Comparison of ENCODE assay signal across 10 mouse cellular contexts in genomic region chr5:35137510-35138182, GRCm38 (mm10). TPM values are rescaled to one million over a fixed set of nuclear protein-coding genes. Genes with fewer than 3 reads are reported as not detected.
DNase-seq lines count a peak whose midpoint lies in the region; TF ChIP-seq lines count a peak whose summit lies in the region.
"Had no signal": no experiment of that assay in that cellular context is flagged by ENCODE, and none has a peak within 500 bp of the region (broad histone marks: within the 10 kb centered on the region; RNA-seq: fewer than 3 reads in every experiment).

No protein-coding gene starts in this region.

- no peak overlapping the region for H3K4me3 ChIP-seq in left cerebral cortex, adult 2 months
- H3K4me3 ChIP-seq: embryonic facial prominence, embryonic 13.5 days; kidney, embryonic 15.5 days had no signal

- H3K27ac ChIP-seq in left cerebral cortex, adult 2 months, result peak overlapping the region; percentile 76
- H3K27ac ChIP-seq: embryonic facial prominence, embryonic 13.5 days; kidney, embryonic 15.5 days had no signal

- no peak for TF ChIP-seq CTCF in left cerebral cortex, adult 2 months (IDR thresholded peaks at IDR 0.05)

- DNase-seq in cerebellum, adult 11-12 months, result peak; percentile 67
- no peak for DNase-seq in cerebellum, adult 11 months
- peak; percentile 7 for DNase-seq in retina, postnatal 1 day
- DNase-seq in retina, embryonic 14.5 days (ENCODE audit: low spot score), result no peak
- peak; percentile 74 to 88 for DNase-seq in left cerebral cortex, adult 2 months (ENCODE audit: extremely low spot score in 1 of 2, low spot score in 2 of 2)
- no peak for DNase-seq in adipocyte (ENCODE audit: low spot score)
- no peak for DNase-seq in urinary bladder, postnatal 10 days (ENCODE audit: low spot score)
- no peak for DNase-seq in ovary, adult 18-20 months (ENCODE audit: low spot score)

- intact Hi-C loops in left cerebral cortex, adult 2 months (cut with DNase I), result loop anchor here (1.0 to 5.0 kb wide), 5 partner anchors 80 to 195 kb away; partner anchors contain the start of gene Dok7

RNA-seq across cellular contexts. Expression of gene Lrpap1, which starts 32.1 kb away (rescaled TPM):
- 100 to 1,000 TPM; 137 to 138 TPM for total RNA-seq in left cerebral cortex, adult 2 months (2021)

Comparison
In these comparisons a context has a peak if more than half of its experiments do, and no peak if none do; other contexts are left out.
1. DNase-seq: peak in cerebellum, adult 11-12 months (single experiment), retina, postnatal 1 day (single experiment) and left cerebral cortex, adult 2 months (2 of 2); none in cerebellum, adult 11 months (single experiment), retina, embryonic 14.5 days (single experiment), adipocyte (single experiment), urinary bladder, postnatal 10 days (single experiment) and ovary, adult 18-20 months (single experiment).